Mouse (Mus musculus): ENCODE results near the gene Gm12886. TPM values are rescaled to one million over a fixed set of nuclear protein-coding genes. Genes with fewer than 3 reads are reported as not detected.

Gene Gm12886
- polyA plus RNA-seq (2012; rRNA removed): not detected in 2 replicates

DNA sequence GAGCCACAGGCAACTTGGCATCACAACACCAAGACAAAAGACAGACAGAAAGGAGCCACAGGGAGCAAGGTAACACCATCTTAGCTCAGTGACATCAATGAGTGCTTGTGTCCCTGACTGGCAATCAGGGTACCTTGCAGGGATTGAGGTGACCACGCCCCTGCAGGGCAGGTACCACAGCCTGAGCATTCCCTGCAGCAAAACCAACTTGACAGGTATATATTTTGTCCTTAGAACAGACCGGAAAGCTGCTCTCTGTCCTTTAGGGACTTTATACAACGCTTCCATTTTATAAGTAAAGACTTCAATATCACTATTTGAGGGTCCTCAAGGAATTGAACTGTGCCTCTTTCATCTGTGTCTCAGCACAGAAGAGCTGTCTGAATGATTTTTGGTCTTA is at the start of gene Gm12886:
Gm12886 (minus strand) TSS at position 101 of the 400 bp plus-strand sequence.
- DNase-seq (ENCODE audit: extremely low spot score in 1 of 2, low spot score in 1 of 2): no peak

Other genes with a start within 250 kb of the Gm12886 start
- gene Rlf, start 208.0 kb downstream of the Gm12886 start, polyA plus RNA-seq (2012; rRNA removed): 14.5 and 16.1 TPM in 2 replicates
- gene Gm12888, start 98.2 kb downstream of the Gm12886 start, polyA plus RNA-seq (2012; rRNA removed): not detected in 2 replicates
- gene Gm12887, start 199.0 kb upstream of the Gm12886 start, polyA plus RNA-seq (2012; rRNA removed): not detected in 2 replicates